Mouse (Mus musculus) forebrain, embryonic 15.5 days (tissue): ENCODE measurements around the gene Olfr435. TPM values are rescaled to one million over a fixed set of nuclear protein-coding genes. Genes with fewer than 3 reads are reported as not detected.
"Not testable (repeated sequence)": the region's sequence is repeated elsewhere in the genome, so short reads cannot be mapped to it uniquely, and the experiment has no call there.

Experiments
- ATAC-seq: fragments of 200-750 bp; cut with Nextera tagmentation; replicated peaks from 2 replicates; pipeline ENCODE4 v1.8.0; 2017; ENCODE audit warnings: mild to moderate bottlenecking, moderate TSS enrichment, moderate library complexity
- H3K27ac ChIP-seq: fragments of 300-500 bp; sonication (generic); replicated peaks from 2 replicates; pipeline ENCODE4 v1.5.1; 2015; ENCODE audit warnings: mild to moderate bottlenecking, inconsistent platforms
- H3K27me3 ChIP-seq: fragments of 300-500 bp; sonication (generic); 2 replicates; pipeline ENCODE4 v1.6.1; 2015; ENCODE audit warnings: inconsistent platforms
- H3K36me3 ChIP-seq: fragments of 300-500 bp; sonication (generic); 2 replicates; pipeline ENCODE4 v1.6.1; 2015; ENCODE audit warnings: mild to moderate bottlenecking, inconsistent platforms
- H3K4me1 ChIP-seq: fragments of 300-500 bp; sonication (generic); 2 replicates; pipeline ENCODE4 v1.6.1; 2015; ENCODE audit warnings: inconsistent platforms
- H3K4me2 ChIP-seq: fragments of 300-500 bp; sonication (generic); replicated peaks from 2 replicates; pipeline ENCODE4 v1.6.1; 2015; ENCODE audit warnings: mild to moderate bottlenecking, inconsistent platforms
- H3K4me3 ChIP-seq: fragments of 300-500 bp; sonication (generic); 2 replicates; pipeline ENCODE4 v1.5.1; 2015; ENCODE audit warnings: mild to moderate bottlenecking, inconsistent platforms
- H3K9ac ChIP-seq: fragments of 300-500 bp; sonication (generic); replicated peaks from 2 replicates; pipeline ENCODE4 v1.6.1; 2015; ENCODE audit warnings: mild to moderate bottlenecking, inconsistent platforms
- H3K9me3 ChIP-seq: fragments of 300-500 bp; sonication (generic); 2 replicates; pipeline ENCODE4 v1.6.1; 2016; ENCODE audit warnings: inconsistent platforms
- WGBS: fragments of 180-500 bp; shearing (Covaris S2); methylation state at CpG from one replicate; pipeline ENCODE4 v1.1.7; 2015; ENCODE audit warnings: mixed read lengths; 5-methylcytosine and 5-hydroxymethylcytosine counted together
- polyA plus RNA-seq: library from polyadenylated mRNA; unstranded; fragments of >200 nt; fragmentation: Nextera tagmentation; extraction: Ambion mirVana; gene quantifications from 2 replicates; pipeline ENCODE4 v1.2.1, GENCODE M21; 2015

The Olfr435 gene
- polyA plus RNA-seq: not detected in 2 replicates

DNA sequence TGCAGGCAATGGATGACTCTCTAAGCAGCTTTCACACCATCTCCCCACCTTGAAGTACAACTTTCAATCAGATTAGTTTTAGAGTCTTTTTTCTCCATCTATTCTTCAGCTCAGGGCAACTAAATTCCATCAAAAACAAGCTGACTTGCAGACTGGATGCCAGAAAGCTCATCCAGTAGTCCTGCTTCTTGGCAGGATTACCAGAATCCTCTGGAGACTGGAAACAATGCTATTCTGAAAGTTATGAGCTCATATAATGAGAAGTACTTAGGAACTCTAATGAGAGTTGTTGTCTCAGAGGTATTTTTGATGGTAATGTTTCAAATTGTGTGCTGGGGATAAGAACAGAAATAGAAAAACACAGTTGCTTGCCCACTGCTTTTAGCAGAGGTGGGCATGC is at the start of gene Olfr435:
Olfr435 (plus strand) TSS at position 366 of the 400 bp plus-strand sequence.
- H3K27ac ChIP-seq: no peak within 1 kb of the TSS
- no peak within 1 kb of the TSS for H3K9ac ChIP-seq
- H3K4me3 ChIP-seq: no peak within 1 kb of the TSS
- H3K9me3 ChIP-seq: no peaks in the 10 kb centered on the region
- no peak within 1 kb of the TSS for H3K4me2 ChIP-seq
- no peaks in the 10 kb centered on the region for H3K4me1 ChIP-seq
- no peaks in the 10 kb centered on the region for H3K36me3 ChIP-seq
- no peaks in the 10 kb centered on the region for H3K27me3 ChIP-seq
- no peak for ATAC-seq

DNA sequence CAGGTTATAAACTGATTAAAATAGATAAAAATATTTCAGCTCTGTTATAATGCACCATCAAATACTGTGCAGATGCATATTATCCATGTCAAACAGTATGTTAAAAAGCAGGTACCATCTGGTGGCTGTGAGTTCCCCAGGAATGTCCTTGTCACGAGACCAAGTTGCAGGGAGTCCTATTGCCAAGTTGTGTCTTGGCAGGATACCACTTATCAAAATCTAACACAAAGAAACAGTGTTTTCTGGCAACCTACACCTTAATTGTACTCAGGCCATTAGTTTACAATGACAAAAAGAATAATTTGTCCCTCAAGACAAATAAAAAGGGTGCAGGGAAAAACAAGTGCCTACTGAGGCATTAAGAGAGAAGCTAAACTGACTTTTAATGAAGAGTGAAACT is 37.4 kb upstream of the Olfr435 start:
- Histone ChIP-seq H3K9ac (no peak overlapping the region), H3K27ac (no peak overlapping the region), H3K9me3 (no peaks in the 10 kb centered on the region), H3K27me3 (no peaks in the 10 kb centered on the region), H3K36me3 (no peaks in the 10 kb centered on the region), H3K4me3 (no peak overlapping the region), H3K4me2 (no peak overlapping the region), H3K4me1 (no peaks in the 10 kb centered on the region)
- 0 out of 2 replicates have a peak, but pooled peaks have one; percentile 26 for ATAC-seq
- WGBS: 15% methylated on average over 1 of the region's 1 CpGs

- Histone ChIP-seq H3K4me3 (no peak within 1 kb of the TSS), H3K9me3 (no peaks in the 10 kb centered on the region), H3K9ac (no peak within 1 kb of the TSS), H3K4me1 (no peaks in the 10 kb centered on the region), H3K4me2 (no peak within 1 kb of the TSS), H3K36me3 (no peaks in the 10 kb centered on the region), H3K27ac (no peak within 1 kb of the TSS), H3K27me3 (no peaks in the 10 kb centered on the region)
- 62% methylated on average over 3 of the region's 3 CpGs for WGBS
- ATAC-seq: no peak
These were observed 34.0 kb upstream of the Olfr435 start, which contains the start of gene Olfr437 for GRCm38 (mm10) chr6:43162982-43163381. Gene Olfr437, plus strand, starts transcription at chr6:43163282.

DNA sequence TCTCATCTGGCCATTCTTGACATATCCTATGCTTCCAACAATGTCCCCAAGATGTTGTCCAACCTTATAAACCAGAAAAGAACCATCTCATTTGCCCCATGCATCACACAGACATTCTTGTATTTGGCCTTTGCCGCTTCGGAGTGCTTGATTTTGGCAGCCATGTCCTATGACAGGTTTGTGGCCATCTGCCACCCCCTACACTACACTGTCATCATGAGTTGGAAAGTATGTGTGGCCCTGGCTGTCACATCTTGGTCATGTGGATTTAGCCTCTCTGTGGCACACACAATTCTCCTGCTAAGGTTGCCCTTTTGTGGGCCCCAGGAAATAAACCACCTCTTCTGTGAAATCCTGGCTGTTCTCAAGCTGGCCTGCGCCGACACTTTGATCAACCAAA is 29.7 kb upstream of the Olfr435 start:
- no peak for ATAC-seq
- H3K4me3 ChIP-seq: no peak overlapping the region
- H3K9me3 ChIP-seq: no peaks in the 10 kb centered on the region
- no peaks in the 10 kb centered on the region for H3K27me3 ChIP-seq
- H3K9ac ChIP-seq: no peak overlapping the region
- no peak overlapping the region for H3K27ac ChIP-seq
- no peak overlapping the region for H3K4me2 ChIP-seq
- 97% methylated on average over 4 of the region's 4 CpGs for whole genome bisulfite sequencing
- no peaks in the 10 kb centered on the region for H3K4me1 ChIP-seq
- no peaks in the 10 kb centered on the region for H3K36me3 ChIP-seq

DNA sequence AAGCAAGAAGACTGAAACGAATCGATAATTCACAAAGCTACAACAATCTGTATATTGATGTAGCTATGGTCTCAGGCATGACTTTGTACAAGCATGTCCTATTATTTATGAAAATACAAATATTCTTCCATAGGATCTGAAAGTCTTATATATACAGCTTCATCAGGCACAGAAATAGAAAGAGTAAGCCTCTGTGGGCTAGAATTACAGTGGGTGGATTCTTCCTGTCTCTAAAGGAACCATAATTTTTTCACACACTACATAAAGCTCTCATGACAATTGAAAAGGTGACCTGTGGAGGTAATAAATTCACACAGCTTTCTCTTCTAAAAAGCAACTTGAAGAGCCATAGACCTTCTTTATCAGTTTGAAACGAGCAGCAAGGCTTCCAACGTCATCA is 25.1 kb upstream of the Olfr435 start, which contains the start of gene Olfr13:
Olfr13 (plus strand) TSS at position 301 of the 400 bp plus-strand sequence.
- no peaks in the 10 kb centered on the region for H3K27me3 ChIP-seq
- 84% methylated on average over 4 of the region's 4 CpGs for WGBS
- H3K4me1 ChIP-seq: no peaks in the 10 kb centered on the region
- no peaks in the 10 kb centered on the region for H3K36me3 ChIP-seq
- no peak within 1 kb of the TSS for H3K4me3 ChIP-seq
- H3K9me3 ChIP-seq: no peaks in the 10 kb centered on the region
- H3K27ac ChIP-seq: no peak within 1 kb of the TSS
- ATAC-seq: no peak
- no peak within 1 kb of the TSS for H3K9ac ChIP-seq
- no peak within 1 kb of the TSS for H3K4me2 ChIP-seq

- no peak overlapping the region for H3K9ac ChIP-seq
- H3K9me3 ChIP-seq: no peaks in the 10 kb centered on the region
- H3K27ac ChIP-seq: no peak overlapping the region
- no peak overlapping the region for H3K4me2 ChIP-seq
- WGBS: 65% methylated on average over 1 of the region's 1 CpGs
- H3K4me1 ChIP-seq: peaks cover 10% of the 10 kb centered on the region
- ATAC-seq: peak; percentile 20; the same call in 1 of the 2 replicates
- H3K36me3 ChIP-seq: no peaks in the 10 kb centered on the region
- H3K4me3 ChIP-seq: no peak overlapping the region
- no peaks in the 10 kb centered on the region for H3K27me3 ChIP-seq
These were observed 18.8 kb upstream of the Olfr435 start for GRCm38 (mm10) chr6:43178129-43178528.

GRCm38 (mm10) chr6:43178584-43179501 is 18.1 kb upstream of the Olfr435 start:
- no peak overlapping the region for H3K27ac ChIP-seq
- no peak overlapping the region for H3K4me2 ChIP-seq
- H3K27me3 ChIP-seq: no peaks in the 10 kb centered on the region
- peaks cover 10% of the 10 kb centered on the region for H3K4me1 ChIP-seq
- no peak overlapping the region for H3K4me3 ChIP-seq
- no peak overlapping the region for H3K9ac ChIP-seq
- peak; percentile 79 for ATAC-seq
- 41% methylated on average over 6 of the region's 6 CpGs for WGBS
- H3K9me3 ChIP-seq: no peaks in the 10 kb centered on the region
- H3K36me3 ChIP-seq: no peaks in the 10 kb centered on the region

DNA sequence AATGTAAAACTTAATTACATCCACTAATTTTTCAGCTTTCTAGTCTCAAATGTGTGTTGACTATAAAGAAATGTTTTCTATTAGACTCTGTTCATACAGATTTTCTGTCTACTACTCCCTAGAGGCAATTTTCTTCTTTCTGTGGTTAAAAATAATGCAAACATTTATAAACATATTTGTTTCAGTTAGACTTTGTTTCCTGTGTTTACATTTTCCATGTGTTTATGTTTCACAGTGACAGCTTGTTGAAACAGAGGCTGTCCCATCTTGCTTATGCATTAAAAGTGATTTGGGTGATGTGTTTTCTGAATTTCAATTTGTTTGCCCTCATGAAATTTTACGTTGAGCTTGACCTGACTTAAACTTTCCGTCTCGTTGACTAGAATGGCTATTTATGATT is 6.0 kb upstream of the Olfr435 start:
- Histone ChIP-seq H3K36me3 (no peaks in the 10 kb centered on the region), H3K4me2 (no peak overlapping the region), H3K9me3 (no peaks in the 10 kb centered on the region), H3K9ac (no peak overlapping the region), H3K4me1 (no peaks in the 10 kb centered on the region), H3K27ac (no peak overlapping the region), H3K27me3 (no peaks in the 10 kb centered on the region), H3K4me3 (no peak overlapping the region)
- WGBS: 83% methylated on average over 3 of the region's 3 CpGs
- no peak for ATAC-seq

- no peak overlapping the region for H3K4me3 ChIP-seq
- no peak overlapping the region for H3K4me2 ChIP-seq
- H3K36me3 ChIP-seq: no peaks in the 10 kb centered on the region
- no peaks in the 10 kb centered on the region for H3K27me3 ChIP-seq
- no peak overlapping the region for H3K9ac ChIP-seq
- ATAC-seq: no peak
- WGBS: 83% methylated on average over 3 of the region's 3 CpGs
- no peaks in the 10 kb centered on the region for H3K4me1 ChIP-seq
- H3K27ac ChIP-seq: no peak overlapping the region
- H3K9me3 ChIP-seq: no peaks in the 10 kb centered on the region
These were observed 1.1 kb downstream of the Olfr435 start for GRCm38 (mm10) chr6:43198094-43198493.

- H3K27ac ChIP-seq: no peak overlapping the region
- no peak for ATAC-seq
These were observed 5.8 kb downstream of the Olfr435 start for GRCm38 (mm10) chr6:43202786-43203185.

DNA sequence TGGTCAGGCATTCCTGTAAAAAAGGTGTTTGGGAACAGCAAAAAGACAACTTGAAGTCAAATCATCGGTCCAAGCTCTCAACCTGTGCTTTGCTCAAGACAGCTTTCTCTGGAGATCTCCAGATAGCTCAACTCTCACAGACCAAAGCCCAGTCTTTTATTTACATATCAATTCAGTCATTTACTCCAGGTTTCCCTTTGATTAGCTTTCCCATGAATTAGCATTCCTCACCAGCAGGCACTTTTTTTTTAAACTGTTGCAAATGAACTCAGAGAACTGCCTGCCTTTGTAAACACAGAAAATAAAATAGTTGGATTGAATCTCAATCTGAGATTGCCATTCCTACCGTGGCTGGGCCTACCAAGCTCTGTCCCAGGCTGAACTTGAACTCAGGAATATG is 8.4 kb downstream of the Olfr435 start:
- H3K4me1 ChIP-seq: no peaks in the 10 kb centered on the region
- H3K27ac ChIP-seq: no peak overlapping the region
- H3K9ac ChIP-seq: no peak overlapping the region
- H3K36me3 ChIP-seq: no peaks in the 10 kb centered on the region
- no peak overlapping the region for H3K4me2 ChIP-seq
- no peaks in the 10 kb centered on the region for H3K9me3 ChIP-seq
- 34% methylated on average over 2 of the region's 2 CpGs for WGBS
- no peak overlapping the region for H3K4me3 ChIP-seq
- no peak for ATAC-seq
- no peaks in the 10 kb centered on the region for H3K27me3 ChIP-seq

More at GRCm38 (mm10) chr6:43202786-43203185, 5.8 kb downstream of the Olfr435 start:
- no peaks in the 10 kb centered on the region for H3K27me3 ChIP-seq
- no peaks in the 10 kb centered on the region for H3K9me3 ChIP-seq
- H3K4me1 ChIP-seq: no peaks in the 10 kb centered on the region
- no peaks in the 10 kb centered on the region for H3K36me3 ChIP-seq
- H3K4me2 ChIP-seq: no peak overlapping the region
- H3K9ac ChIP-seq: no peak overlapping the region
- no peak overlapping the region for H3K4me3 ChIP-seq

DNA sequence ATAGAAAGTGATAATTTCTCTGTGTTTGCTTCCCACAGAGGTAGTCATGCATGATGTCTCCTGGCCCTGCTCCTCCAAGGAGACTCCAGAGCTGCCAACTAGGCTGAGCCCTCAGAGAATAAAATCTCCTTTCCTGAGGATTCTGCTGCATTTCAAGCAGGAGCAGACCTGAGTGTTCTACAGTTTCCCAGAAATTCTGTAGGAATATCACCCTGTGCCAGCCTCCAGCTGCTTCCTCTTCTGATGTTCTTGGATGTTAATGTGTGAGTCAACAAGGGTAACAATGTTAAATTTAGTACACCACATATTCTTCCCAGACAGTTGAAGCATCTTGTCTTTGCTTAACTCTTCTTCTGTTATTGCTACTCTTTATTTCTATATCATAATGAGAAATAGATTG is 15.9 kb downstream of the Olfr435 start, which contains the start of gene Olfr434:
Olfr434 (plus strand) TSS at position 149 of the 400 bp plus-strand sequence.
- not testable (repeated sequence) for ATAC-seq, H3K4me3 ChIP-seq, H3K4me2 ChIP-seq, H3K4me1 ChIP-seq, H3K27ac ChIP-seq, H3K36me3 ChIP-seq, H3K9me3 ChIP-seq, H3K9ac ChIP-seq, H3K27me3 ChIP-seq
